Mouse (Mus musculus) midbrain, embryonic 12.5 days (tissue): Measurements from ENCODE around the gene Pitpnm2. TPM values are rescaled to one million over a fixed set of nuclear protein-coding genes. Genes with fewer than 3 reads are reported as not detected.

Experiments
- ATAC-seq: fragments of 200-750 bp; cut with Nextera tagmentation; 2 replicates; pipeline ENCODE4 v1.8.0; 2017; ENCODE audit warnings: low read depth, moderate TSS enrichment, moderate library complexity; ENCODE audit not compliant: low FRiP score
- H3K27ac ChIP-seq: fragments of 300-500 bp; sonication (generic); replicated peaks from 2 replicates; pipeline ENCODE4 v1.5.1; 2016; ENCODE audit warnings: mild to moderate bottlenecking
- H3K27me3 ChIP-seq: fragments of 300-500 bp; sonication (generic); 2 replicates; pipeline ENCODE4 v1.6.1; 2016; ENCODE audit warnings: mild to moderate bottlenecking
- H3K36me3 ChIP-seq: fragments of 300-500 bp; sonication (generic); 2 replicates; pipeline ENCODE4 v1.6.1; 2016
- H3K4me1 ChIP-seq: fragments of 300-500 bp; sonication (generic); 2 replicates; pipeline ENCODE4 v1.6.1; 2016
- H3K4me2 ChIP-seq: fragments of 300-500 bp; sonication (generic); replicated peaks from 2 replicates; pipeline ENCODE4 v1.6.1; 2016; ENCODE audit warnings: mild to moderate bottlenecking, moderate library complexity
- H3K4me3 ChIP-seq: fragments of 300-500 bp; sonication (generic); 2 replicates; pipeline ENCODE4 v1.5.1; 2016; ENCODE audit warnings: mild to moderate bottlenecking
- H3K9ac ChIP-seq: fragments of 300-500 bp; sonication (generic); replicated peaks from 2 replicates; pipeline ENCODE4 v1.6.1; 2016; ENCODE audit warnings: mild to moderate bottlenecking, moderate library complexity
- H3K9me3 ChIP-seq: fragments of 300-500 bp; sonication (generic); 2 replicates; pipeline ENCODE4 v1.6.1; 2016; ENCODE audit warnings: mild to moderate bottlenecking
- WGBS: fragments of 180-500 bp; shearing (Covaris S2); methylation state at CpG from one replicate; pipeline ENCODE4 v1.1.7; 2016; 5-methylcytosine and 5-hydroxymethylcytosine counted together
- polyA plus RNA-seq: library from polyadenylated mRNA; unstranded; fragments of >200 nt; fragmentation: Nextera tagmentation; extraction: Ambion mirVana; gene quantifications from 2 replicates; pipeline ENCODE4 v1.2.1, GENCODE M21; 2016

Pitpnm2 gene
- polyA plus RNA-seq, 1 experiment from 2014 or later: 7.2 TPM

DNA sequence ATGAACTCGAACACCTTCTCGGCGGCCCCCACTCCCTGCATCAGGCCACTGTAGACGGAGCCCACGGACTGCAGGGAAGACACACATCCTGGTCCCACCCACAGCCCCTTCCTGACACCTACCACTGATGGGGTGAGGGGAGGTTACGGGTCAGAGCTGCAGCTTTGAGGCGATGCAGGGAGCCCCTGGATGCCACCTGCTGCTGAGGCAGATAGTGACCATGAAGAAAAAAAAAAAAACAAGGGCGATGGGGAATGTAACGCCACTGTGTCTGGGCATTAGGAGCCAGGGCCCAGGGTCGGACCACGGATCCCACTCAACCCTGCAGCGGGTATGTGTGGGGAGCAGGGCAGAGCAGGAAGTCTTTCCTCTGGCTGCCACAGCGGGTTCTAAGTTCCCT lies 172.3 kb downstream of the Pitpnm2 start:
- WGBS: 82% methylated on average over 13 of the region's 13 CpGs
- ATAC-seq: no peak
- no peak overlapping the region for H3K4me3 ChIP-seq
- H3K4me1 ChIP-seq: peaks cover 27% of the 10 kb centered on the region
- no peaks in the 10 kb centered on the region for H3K27me3 ChIP-seq
- no peak overlapping the region for H3K4me2 ChIP-seq
- H3K36me3 ChIP-seq: no peaks in the 10 kb centered on the region
- H3K9ac ChIP-seq: no peak overlapping the region
- no peaks in the 10 kb centered on the region for H3K9me3 ChIP-seq
- no peak overlapping the region for H3K27ac ChIP-seq

DNA sequence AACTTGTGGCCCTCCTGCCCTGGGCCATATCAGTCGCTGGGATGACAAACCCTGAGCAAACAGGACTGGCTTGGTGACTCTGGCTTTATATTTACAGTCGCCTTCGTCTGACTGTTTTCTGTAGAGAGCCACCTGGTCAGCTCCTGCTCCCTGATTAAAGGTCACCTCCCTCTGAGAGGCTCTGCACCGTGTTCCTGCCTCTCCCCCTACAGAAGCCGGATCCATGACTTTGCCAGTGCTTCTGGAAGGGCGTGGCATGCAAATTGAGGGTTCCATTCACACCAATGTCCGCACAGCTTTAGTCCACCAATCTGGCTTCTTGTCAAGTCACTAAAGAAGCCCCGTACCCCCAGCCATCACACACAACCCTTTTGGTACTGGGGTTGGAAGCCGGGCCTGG lies 173.0 kb downstream of the Pitpnm2 start:
- Histone ChIP-seq H3K4me2 (no peak overlapping the region), H3K27me3 (no peaks in the 10 kb centered on the region)
- ATAC-seq: no peak

DNA sequence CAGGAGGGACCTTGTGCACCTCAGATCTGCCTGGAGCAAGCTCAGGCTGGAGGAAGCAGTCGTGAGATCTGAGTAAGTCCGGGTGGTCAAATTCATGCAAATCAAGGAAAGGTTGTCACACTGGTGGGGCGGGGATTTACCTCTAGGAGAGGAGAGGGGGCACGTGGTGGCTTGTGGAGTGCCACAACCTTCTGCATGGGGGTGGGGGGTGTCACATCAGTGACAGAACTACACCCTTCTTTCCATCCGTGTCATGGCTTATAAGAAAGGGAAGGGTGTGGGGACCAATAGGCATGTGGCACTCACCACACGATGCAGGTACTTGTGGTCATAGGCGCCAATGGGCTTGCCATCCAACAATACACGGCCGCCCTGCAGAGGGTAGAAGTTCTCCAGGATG lies 173.8 kb downstream of the Pitpnm2 start:
- Histone ChIP-seq H3K36me3 (no peaks in the 10 kb centered on the region), H3K4me3 (no peak overlapping the region), H3K4me1 (peaks cover 34% of the 10 kb centered on the region), H3K9ac (no peak overlapping the region), H3K4me2 (no peak overlapping the region), H3K27ac (no peak overlapping the region), H3K27me3 (no peaks in the 10 kb centered on the region), H3K9me3 (no peaks in the 10 kb centered on the region)
- no peak for ATAC-seq
- 75% methylated on average over 9 of the region's 9 CpGs for WGBS

More for the DNA sequence above, 173.0 kb downstream of the Pitpnm2 start:
- Histone ChIP-seq H3K9me3 (no peaks in the 10 kb centered on the region), H3K27ac (no peak overlapping the region), H3K4me3 (no peak overlapping the region), H3K36me3 (no peaks in the 10 kb centered on the region), H3K9ac (no peak overlapping the region), H3K4me1 (peaks cover 32% of the 10 kb centered on the region)
- 54% methylated on average over 9 of the region's 9 CpGs for WGBS

DNA sequence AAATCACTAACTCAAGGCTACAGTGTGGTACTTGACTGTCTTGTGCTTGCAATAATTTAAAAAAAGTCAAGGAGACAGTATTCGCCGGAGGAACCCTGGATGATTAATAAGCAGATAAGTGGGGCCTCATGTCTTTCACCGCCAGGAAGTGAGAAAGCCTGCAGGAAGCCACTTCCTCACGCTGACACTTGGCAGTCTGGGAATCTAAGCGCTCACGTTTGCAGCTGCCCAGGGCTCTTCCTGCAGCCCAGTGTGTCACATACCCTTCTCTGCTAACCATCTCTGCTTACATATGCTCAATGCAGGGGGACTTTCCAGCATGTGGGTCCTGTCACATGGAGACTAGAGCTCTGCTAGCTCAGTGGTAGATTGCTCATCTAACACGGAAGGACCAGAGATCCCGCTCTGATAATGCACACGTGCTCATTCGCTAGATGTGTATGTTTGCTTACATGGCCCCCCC lies 174.7 kb downstream of the Pitpnm2 start:
- WGBS: 75% methylated on average over 10 of the region's 10 CpGs
- H3K4me2 ChIP-seq: no peak overlapping the region

DNA sequence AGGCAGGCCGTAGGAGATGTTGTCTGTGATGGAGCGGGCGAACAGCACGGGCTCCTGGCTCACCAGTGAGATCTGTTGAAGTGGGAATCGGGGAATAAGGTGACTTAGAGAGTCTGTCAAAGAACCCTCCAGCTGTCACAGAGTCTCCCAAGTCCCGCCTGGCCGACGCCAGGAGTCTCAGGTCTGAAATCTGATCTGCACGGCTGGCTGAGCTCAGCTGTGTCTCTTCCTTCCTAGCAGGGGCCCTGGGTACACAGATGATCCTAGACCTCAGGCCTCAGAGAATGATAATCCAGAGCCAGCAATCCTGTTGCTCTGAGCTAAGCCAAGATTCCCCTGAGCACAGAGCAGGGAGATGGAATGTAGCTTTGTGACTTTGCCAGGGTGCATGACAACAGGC lies 175.9 kb downstream of the Pitpnm2 start:
- no peak for ATAC-seq
- no peaks in the 10 kb centered on the region for H3K36me3 ChIP-seq
- H3K4me1 ChIP-seq: peaks cover 24% of the 10 kb centered on the region
- no peak overlapping the region for H3K9ac ChIP-seq
- H3K4me3 ChIP-seq: no peak overlapping the region
- no peak overlapping the region for H3K27ac ChIP-seq
- no peaks in the 10 kb centered on the region for H3K27me3 ChIP-seq
- H3K9me3 ChIP-seq: no peaks in the 10 kb centered on the region
- 48% methylated on average over 9 of the region's 9 CpGs for WGBS
- no peak overlapping the region for H3K4me2 ChIP-seq

More for the DNA sequence above, 174.7 kb downstream of the Pitpnm2 start:
- no peaks in the 10 kb centered on the region for H3K9me3 ChIP-seq
- peaks cover 34% of the 10 kb centered on the region for H3K4me1 ChIP-seq
- ATAC-seq: no peak
- H3K9ac ChIP-seq: no peak overlapping the region
- no peaks in the 10 kb centered on the region for H3K27me3 ChIP-seq
- H3K27ac ChIP-seq: no peak overlapping the region
- H3K4me3 ChIP-seq: no peak overlapping the region
- H3K36me3 ChIP-seq: no peaks in the 10 kb centered on the region

DNA sequence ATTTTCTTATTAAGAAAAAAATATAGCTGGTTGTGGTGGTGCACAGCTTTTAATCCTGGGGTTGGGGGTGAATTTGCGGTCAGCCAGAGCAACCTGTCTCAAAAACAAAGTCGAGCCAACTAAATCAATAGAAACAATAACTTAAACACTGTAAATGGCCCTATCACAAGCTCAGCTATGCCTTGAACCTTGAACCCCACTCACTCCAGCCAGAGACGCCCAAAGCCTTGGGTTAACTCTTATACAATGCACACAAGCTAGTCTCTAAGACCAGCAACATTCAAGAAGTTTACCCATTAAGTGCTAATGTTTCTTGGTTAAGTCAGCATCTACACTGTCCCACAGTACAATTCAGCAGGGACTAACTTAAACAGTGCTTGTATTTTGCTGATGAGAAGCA lies 179.9 kb downstream of the Pitpnm2 start:
- Histone ChIP-seq H3K27ac (no peak overlapping the region), H3K4me2 (no peak overlapping the region), H3K36me3 (no peaks in the 10 kb centered on the region), H3K9ac (no peak overlapping the region), H3K4me3 (no peak overlapping the region), H3K27me3 (no peaks in the 10 kb centered on the region), H3K4me1 (peaks cover 11% of the 10 kb centered on the region), H3K9me3 (no peaks in the 10 kb centered on the region)
- no peak for ATAC-seq
- 89% methylated on average over 3 of the region's 3 CpGs for WGBS

Other genes with a start within 250 kb of the Pitpnm2 start
- 68.0 and 74.2 TPM in 2 replicates for gene Vps37b, start 217.5 kb downstream of the Pitpnm2 start, polyA plus RNA-seq
- 2.0 and 2.2 TPM in 2 replicates for gene Abcb9, start 154.0 kb downstream of the Pitpnm2 start, polyA plus RNA-seq
- 15.9 and 23.3 TPM in 2 replicates for gene Ogfod2, start 137.5 kb downstream of the Pitpnm2 start, polyA plus RNA-seq
- 94.8 and 98.3 TPM in 2 replicates for gene Arl6ip4, start 133.7 kb downstream of the Pitpnm2 start, polyA plus RNA-seq
- gene Mphosph9, start 78.2 kb upstream of the Pitpnm2 start, polyA plus RNA-seq: 18.1 and 19.6 TPM in 2 replicates
- gene 2810006K23Rik, start 78.3 kb upstream of the Pitpnm2 start, polyA plus RNA-seq: 22.8 and 23.7 TPM in 2 replicates
- gene Cdk2ap1, start 113.3 kb upstream of the Pitpnm2 start, polyA plus RNA-seq: 107 and 111 TPM in 2 replicates
- gene Sbno1, start 176.2 kb upstream of the Pitpnm2 start, polyA plus RNA-seq: 110 and 111 TPM in 2 replicates
- 48.5 and 52.8 TPM in 2 replicates for gene Kmt5a, start 190.2 kb upstream of the Pitpnm2 start, polyA plus RNA-seq
- gene Rilpl2, start 228.6 kb upstream of the Pitpnm2 start, polyA plus RNA-seq: 19.0 and 20.3 TPM in 2 replicates
- gene Snrnp35, start 233.4 kb upstream of the Pitpnm2 start, polyA plus RNA-seq: 26.2 and 28.9 TPM in 2 replicates